Mouse (Mus musculus): ENCODE measurements around the gene Vmn2r39.
"Not testable (repeated sequence)": the region's sequence is repeated elsewhere in the genome, so short reads cannot be mapped to it uniquely, and the experiment has no call there.

Gene Vmn2r39

DNA sequence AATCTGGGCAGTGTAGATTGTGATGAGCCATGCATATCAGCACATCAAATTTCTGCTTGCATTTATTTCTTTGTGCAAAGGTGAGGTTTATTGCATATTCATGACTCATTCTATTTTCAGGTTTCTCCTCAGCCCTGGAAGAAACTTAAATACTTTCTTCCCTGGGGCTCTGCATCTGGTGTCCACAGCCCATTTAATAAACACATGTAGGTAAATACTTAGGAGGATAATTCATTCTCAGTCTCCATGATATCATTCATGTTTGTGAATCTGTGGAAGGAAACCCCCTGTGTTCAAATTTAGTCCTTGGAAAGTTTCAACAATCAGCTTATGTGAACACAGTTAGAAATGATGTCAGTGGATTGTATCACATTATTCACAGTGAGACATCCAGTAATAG is at the start of gene Vmn2r39:
TSS of gene Vmn2r39 (minus strand) at position 101 of the 400 bp plus-strand sequence.
- DNase-seq, result not testable (repeated sequence)

DNA sequence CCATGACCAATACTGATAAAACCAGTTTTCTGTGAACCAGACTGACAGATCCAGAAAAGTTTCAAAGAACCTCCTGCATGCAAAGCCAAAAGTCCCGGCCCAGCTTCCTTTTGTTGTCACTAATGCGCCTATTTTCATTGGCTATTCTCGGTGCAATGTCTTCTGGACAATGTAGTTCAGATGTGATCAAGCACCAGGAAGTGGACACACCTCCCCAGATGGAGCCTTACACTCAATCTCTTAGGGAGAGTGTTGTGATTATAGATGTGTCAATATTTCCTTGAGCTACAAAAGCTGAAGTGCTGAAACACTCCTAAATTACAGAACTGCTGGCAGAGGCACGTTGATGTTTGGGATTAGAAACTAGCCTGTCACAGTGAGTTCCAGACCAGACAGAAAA is 34.8 kb upstream of the Vmn2r39 start:
- not testable (repeated sequence) for DNase-seq
